Mouse (Mus musculus) heart, postnatal 4 days (tissue): ENCODE measurements around the gene Sept9. TPM values are rescaled to one million over a fixed set of nuclear protein-coding genes. Genes with fewer than 3 reads are reported as not detected.

Experiments
- DNase-seq: peaks from one replicate; pipeline ENCODE4 v3.0.0; 2021
- total RNA-seq, 2 experiments: library from RNA; stranded (reverse); gene quantifications; 2 replicates each; pipeline ENCODE4 v1.2.3; 2021

Sept9 gene
- total RNA-seq, 2 experiments from 2014 or later, result 76.7 to 77.4 TPM

- peak; percentile 96 for DNase-seq
Observed at GRCm38 (mm10) chr11:117384897-117385296, 185.4 kb downstream of the Sept9 start.

GRCm38 (mm10) chr11:117385331-117386103 lies 186.1 kb downstream of the Sept9 start:
- no peak for DNase-seq

DNA sequence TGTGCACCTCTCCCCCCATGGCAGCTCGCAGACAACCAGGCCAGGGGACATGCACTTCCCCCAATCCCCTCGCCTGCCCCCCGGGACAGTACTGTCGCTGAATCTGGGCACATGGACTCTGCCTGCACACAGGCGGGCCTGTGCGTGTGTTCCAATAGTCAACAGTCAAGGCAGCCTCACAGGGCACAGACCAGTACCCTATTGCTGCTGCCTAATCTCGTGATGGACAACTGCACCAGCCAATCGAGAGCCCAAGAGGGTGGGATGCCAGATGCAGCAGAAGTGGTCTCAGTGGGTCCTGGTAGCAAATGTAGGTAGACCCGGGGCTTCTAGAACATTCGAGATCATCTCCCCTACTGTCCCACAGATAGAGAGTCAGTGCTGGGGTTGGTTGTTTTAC lies 187.8 kb downstream of the Sept9 start:
- DNase-seq, result peak; percentile 32

GRCm38 (mm10) chr11:117390001-117390402 lies 190.5 kb downstream of the Sept9 start:
- peak; percentile 78 for DNase-seq

GRCm38 (mm10) chr11:117390774-117391534 lies 191.5 kb downstream of the Sept9 start:
- no peak for DNase-seq

DNA sequence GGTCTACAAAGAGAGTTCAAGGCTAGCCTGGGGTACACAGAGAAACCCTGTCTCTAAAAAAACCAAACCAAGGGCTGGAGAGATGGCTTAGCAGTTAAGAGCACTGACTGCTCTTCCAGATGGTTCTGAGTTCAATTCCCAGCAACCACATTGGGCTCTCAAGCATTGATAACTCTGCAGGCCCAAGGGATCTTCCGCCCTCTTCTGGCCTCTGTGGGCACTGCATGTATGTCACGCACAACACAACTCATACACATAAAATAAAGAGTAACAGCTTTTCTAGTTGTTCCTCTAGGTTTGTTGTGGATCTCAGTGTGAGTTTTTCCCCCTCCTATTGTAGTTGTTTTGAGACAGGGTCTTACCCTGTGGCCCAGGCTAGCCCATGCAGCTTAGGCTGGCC lies 192.8 kb downstream of the Sept9 start:
- DNase-seq, result peak; percentile 29

GRCm38 (mm10) chr11:117393715-117394114 lies 194.3 kb downstream of the Sept9 start:
- no peak for DNase-seq

DNA sequence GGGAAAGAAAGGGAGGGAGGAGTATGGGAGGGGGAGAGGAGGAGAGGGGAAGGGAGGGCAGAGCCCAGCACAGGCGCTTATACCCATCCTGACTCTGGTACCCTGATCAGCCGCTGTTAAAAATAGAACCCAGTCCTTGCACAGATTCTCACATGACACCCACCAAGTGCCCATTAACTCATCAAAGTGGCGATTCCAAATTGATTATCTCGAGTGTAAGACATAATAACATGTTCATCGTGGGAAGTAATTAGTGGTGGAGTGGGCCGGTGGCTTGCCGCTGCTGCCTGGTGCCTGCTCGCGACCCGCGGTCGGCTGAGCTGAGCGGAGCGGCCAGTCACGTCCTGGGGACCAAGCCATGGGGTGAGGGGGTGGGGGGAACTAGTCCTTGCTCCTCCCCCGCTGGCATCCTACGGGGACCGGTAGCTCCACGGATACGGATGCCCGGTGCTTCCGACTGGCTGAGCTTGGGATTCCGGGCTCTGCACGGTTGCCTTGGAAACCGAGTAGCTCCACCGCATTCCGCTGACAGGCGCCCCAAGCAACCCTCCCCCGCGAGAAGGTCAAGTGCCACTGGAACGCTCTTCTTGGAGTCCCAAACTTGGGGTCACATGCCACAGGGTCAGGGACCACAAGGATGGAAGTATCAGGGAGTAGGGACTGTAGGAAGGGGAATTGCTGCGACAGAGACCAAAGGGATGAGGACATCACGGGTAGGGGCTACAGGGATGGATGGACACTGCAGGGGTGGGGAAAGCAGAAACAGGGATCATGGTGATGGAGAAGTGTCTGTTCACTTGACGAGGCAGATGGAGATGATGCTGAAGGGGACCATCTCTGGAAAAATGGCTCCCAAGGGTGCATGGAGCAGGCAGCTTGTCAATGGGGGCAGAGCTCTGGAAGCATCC lies 195.0 kb downstream of the Sept9 start:
- DNase-seq, result no peak

GRCm38 (mm10) chr11:117395228-117395627 lies 195.8 kb downstream of the Sept9 start:
- no peak for DNase-seq

DNA sequence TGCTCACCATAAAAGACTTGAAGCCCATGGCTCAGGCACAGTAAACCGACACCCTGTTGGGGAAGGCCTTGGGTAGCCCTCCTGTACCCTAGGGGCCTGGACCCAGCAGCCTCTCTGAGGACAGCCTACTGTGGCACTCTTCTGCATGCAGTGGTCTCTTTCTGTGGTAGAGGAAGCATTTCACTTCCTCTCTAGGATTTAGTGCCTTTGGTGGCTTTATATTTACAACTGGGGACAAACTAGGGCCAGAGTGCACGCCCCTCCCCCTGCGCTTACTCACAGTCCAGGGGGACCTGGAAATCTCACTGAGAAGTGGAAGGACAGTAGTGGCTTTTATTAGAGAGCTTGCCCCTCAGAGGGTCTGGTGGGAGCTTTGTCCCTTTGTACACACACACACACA lies 197.5 kb downstream of the Sept9 start:
- DNase-seq, result no peak

- DNase-seq, result no peak
Observed at GRCm38 (mm10) chr11:117397755-117398154, 198.3 kb downstream of the Sept9 start.

GRCm38 (mm10) chr11:117398191-117398590 lies 198.7 kb downstream of the Sept9 start:
- DNase-seq, result no peak

GRCm38 (mm10) chr11:117401583-117402367 lies 202.3 kb downstream of the Sept9 start:
- no peak for DNase-seq

DNA sequence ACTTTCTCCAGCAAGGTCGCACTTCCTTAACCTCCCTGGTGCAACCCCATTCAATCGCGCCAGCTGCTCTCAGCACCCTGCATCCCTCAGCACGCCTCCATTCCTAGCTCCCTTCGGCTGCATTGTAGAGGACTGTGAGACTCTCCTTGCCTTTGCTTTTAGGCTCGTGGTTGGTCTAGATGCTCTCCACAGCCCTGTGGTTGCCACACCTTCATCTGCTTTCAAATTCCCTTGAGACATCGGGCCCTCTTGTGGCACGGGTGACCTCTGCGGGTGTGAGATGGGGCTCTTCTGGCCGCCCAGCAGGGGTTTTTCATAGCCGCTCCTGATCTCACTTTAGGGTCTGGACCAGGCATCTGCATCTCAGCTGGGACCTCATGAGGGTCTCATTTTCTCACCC lies 203.1 kb downstream of the Sept9 start:
- DNase-seq, result no peak

DNA sequence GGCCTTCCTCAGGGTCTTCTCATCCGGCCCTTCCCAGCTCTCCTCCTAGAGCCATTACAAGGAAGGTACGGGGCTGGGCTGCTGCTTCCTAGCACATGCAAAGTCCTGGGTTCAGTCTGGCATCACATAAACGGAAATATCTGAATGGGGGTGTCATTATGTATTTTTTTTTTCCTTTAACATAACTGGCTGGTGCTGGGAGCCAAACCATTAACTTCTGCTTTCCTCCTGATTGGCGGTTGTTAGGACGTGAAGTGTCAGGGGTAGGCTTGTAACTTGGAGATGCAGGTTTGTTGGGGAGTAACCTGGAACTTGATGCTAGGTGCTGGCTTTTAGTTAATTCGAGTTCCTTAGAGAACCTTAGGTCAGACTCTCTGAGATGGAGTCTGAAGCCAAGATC lies 203.6 kb downstream of the Sept9 start:
- no peak for DNase-seq

DNA sequence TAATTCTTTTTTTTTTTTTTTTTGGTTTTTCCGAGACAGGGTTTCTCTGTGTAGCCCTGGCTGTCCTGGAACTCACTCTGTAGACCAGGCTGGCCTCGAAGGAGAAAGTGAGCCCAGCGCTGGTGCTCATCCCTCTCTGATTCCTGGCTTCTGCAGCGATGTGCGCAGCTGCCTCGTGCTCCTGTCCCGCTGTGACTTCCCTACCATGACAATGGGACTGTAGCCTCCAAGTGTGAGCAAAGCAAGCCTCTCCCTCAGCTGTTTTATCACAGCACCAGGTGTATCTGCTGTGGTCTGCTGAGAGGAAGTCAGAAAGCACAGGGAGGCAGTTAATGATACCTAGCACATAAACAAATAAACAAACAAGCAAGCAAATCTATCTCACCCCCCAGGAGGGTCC lies 204.3 kb downstream of the Sept9 start:
- DNase-seq, result no peak

GRCm38 (mm10) chr11:117406711-117407110 lies 207.2 kb downstream of the Sept9 start:
- no peak for DNase-seq

DNA sequence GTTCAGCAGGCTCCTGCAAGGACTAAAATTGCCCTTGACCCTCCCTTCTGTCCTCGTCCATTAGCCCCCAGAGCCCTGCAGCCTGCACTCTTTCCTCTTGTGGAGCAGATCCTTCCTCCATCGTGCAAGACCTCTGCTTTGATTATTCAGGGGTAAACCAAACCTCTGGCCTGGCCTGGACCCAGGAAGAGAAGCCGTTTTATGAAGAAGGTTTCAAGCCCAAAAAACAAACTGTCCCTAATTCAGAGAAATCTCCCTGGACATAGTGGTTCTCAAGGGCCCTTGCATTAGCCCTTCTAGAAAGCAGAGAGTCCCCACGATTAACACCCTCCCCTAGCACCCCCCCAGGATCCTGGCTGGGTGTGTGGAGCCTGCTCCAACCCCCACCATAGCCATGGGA lies 207.7 kb downstream of the Sept9 start:
- no peak for DNase-seq

DNA sequence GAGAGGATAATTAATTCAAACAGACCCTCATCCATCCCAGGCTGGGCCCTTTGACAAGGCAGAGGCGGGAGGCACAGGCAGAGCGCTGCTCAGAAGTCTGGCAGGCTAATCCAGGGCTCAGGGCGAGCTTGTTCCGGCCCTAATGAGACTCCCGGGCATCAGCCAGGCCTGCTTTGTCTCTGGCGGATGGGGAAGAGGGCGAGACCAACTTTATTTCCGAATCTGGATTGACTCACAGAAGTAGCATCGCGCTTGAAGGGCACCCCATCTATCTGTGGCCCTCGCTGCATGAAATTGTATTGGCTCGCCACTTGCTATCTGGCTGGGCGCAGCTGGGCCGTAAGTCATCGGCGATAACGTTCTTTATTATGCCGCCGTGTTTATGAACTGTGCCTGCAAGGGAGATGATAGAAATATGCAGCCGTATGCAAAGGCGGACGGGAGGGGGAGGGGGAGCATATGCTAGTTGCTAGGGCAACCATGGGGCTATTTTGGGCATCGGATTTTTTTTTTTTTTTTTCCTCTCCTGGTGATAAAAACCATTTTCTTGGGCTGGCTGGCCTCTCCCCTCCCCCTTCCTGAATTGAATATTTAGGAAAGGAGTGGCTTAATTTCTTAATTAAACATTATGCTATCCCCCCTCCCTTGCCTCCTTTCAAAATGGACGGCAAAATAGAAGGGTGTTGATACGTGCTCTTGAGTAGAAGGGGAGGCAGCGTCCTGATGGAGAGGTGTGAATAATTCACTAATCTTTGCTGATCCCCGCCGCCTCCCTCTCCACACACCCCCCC lies 208.4 kb downstream of the Sept9 start:
- DNase-seq, result peak; percentile 61

DNA sequence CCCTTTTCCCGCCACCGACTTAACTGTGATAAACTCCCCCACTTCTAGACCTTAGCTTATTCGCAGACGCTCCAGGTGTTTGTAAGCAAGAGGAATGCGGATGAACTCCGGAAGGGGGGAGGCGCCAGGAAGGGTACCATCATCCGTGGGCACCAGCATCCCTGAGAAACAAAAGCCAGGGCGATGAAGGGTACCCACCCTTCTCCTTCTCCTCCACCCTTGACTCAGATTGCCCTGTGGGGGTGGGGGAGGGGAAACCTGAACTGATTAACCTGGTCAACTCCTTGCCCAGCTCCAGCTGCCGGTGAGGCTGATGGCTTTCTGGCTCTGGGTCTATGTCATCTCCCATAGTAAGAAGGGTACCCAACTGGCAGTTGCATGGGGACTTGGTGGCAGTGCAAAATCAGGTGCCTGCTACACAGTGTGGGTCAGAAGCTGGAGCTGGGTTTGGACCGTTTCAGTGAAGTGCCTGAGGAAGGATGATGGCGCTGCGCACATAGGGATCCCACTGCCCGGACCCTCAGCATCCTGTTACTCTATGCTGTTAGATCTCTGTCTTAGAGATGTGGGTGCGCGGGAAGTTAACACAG lies 209.1 kb downstream of the Sept9 start:
- no peak for DNase-seq

DNA sequence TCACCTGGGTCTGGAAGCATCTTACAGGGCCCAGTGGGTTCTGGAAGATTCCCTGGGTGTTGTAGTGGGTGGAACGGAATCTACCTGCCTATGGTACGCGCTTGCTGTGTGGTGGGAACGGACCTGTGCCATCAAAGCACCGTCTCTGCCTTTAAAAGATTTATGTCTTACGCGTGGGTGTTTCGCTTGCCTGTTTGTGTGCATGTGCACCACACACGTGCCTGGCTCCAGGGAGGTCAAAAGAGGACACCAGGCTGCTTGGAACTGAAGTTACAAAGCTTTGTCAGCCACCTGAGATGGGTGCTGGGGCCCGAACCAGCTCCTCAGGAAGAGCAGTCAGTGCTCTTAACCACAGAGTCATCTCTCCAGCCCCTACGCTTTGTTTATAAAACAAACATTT lies 209.9 kb downstream of the Sept9 start:
- DNase-seq, result no peak
